Mouse (Mus musculus): ENCODE results near the gene Cdc34.

The Cdc34 gene

DNA sequence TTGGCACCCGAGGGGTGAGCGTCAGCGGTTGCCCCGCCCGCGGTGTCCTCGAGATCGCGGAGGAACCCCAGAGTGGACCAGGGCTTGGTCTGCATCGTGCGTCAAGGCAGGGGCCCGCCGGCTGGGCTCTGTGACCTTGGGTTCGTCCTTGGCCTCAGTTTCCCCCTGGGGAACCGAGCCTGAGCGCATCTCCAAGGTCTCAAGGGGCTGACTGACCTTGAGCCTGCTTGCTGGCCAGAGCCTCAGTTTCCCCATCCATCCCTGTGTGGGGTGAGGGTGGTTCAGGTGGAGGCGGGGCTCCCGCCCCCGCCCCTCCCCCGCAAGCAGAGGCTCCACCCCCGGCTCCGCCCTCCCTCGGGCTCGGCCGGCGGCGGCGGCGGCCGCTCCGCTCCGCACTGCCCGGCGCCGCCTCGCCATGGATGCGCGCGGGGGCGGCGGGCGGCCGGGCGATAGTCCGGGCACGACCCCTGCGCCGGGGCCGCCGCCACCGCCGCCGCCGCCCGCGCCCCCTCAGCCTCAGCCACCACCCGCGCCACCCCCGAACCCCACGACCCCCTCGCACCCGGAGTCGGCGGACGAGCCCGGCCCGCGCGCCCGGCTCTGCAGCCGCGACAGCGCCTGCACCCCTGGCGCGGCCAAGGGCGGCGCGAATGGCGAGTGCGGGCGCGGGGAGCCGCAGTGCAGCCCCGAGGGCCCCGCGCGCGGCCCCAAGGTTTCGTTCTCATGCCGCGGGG lies 34.4 kb downstream of the Cdc34 start, which contains the start of gene Hcn2:
Gene Hcn2 (plus strand): TSS at position 381 of the 734 bp plus-strand sequence.
- in situ Hi-C loops (cut with MboI): no loop called here

GRCm38 (mm10) chr10:79716988-79717355 lies 35.0 kb downstream of the Cdc34 start:
- in situ Hi-C loops (cut with MboI): no loop called here

DNA sequence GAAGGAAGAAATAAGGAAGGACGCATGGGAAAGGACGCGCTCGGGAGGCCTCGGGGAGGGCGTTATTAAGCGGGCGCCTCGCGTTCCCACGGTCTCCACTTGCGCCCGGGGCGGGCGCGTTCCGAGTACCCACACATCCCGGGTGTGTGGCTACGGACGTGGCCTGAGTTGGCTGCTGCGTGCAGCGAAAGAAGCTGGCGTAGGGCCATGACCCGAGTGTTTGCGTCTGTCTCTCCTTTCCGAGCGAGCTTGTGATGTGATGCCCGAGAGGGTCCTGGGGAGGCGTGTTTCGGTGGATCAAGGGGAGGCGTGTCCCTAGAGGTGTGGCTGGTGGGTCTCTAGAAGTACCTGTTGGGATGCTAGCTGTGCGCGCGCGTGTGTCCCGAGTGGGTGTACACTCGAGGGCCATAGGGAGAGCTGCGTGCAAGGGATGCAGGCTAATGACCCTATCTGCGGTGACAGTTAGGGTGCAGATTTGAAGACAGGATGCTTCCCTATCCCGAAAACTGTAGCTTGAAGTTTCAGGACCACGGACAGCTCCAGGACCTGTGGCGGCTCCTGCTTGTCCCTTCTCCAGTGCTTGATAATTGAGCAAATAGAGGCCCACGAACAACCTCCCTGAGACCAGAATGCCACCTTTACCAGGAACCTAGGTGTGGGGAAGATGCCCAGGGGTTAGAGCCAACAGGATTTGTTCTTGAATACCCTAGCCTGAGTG lies 35.8 kb downstream of the Cdc34 start:
- in situ Hi-C loops (cut with MboI): no loop called here

DNA sequence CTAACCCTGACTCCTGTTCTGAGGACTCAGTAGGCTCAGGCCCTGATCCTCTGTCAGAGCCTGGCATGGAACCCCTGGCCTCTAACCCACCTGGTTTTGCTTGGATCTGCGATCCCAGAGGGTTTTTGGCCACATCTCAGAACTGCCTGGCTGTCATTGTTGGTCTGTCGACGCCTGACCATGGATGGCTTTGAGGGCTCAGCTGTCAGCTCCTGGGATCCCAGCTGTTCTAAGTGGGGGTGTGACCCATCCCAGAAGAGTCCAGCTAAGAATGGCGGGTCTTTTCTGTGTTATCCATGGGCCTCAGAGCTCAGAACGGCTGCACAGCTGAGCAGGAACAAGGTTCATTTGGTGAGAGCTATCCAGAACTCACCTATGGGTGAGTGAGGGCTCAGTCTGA lies 39.1 kb downstream of the Cdc34 start:
- in situ Hi-C loops (cut with MboI): no loop called here

GRCm38 (mm10) chr10:79723047-79723446 lies 41.1 kb downstream of the Cdc34 start:
- in situ Hi-C loops (cut with MboI): no loop called here

- in situ Hi-C loops (cut with MboI): no loop called here
Observed at GRCm38 (mm10) chr10:79723692-79724091, 41.7 kb downstream of the Cdc34 start.

GRCm38 (mm10) chr10:79726090-79726489 lies 44.1 kb downstream of the Cdc34 start:
- in situ Hi-C loops (cut with MboI): no loop called here

GRCm38 (mm10) chr10:79728323-79729249 lies 46.6 kb downstream of the Cdc34 start:
- in situ Hi-C loops (cut with MboI): no loop called here

- in situ Hi-C loops (cut with MboI): no loop called here
Observed at GRCm38 (mm10) chr10:79729357-79729965, 47.5 kb downstream of the Cdc34 start.

DNA sequence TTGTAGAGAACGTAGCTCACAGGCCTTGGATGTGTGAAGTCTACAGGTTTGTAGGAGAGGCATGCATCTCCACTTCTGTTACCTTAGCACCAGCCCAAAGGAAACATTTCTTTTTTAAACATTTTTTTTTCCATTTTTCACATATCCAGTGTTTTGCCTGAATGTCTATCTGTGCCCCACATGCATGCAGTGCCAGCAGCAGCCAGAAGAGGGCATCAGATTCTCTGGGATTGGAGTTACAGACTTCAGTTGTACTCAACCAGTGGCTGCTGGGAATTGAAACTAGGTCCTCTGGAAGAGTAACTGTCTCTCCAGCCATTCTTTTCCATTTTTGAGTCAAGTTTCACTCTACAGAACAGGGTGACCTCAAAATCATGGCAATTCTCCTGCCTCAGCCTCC lies 50.5 kb downstream of the Cdc34 start:
- in situ Hi-C loops (cut with MboI): no loop called here

- in situ Hi-C loops (cut with MboI): no loop called here
Observed at GRCm38 (mm10) chr10:79733847-79734246, 51.9 kb downstream of the Cdc34 start.

DNA sequence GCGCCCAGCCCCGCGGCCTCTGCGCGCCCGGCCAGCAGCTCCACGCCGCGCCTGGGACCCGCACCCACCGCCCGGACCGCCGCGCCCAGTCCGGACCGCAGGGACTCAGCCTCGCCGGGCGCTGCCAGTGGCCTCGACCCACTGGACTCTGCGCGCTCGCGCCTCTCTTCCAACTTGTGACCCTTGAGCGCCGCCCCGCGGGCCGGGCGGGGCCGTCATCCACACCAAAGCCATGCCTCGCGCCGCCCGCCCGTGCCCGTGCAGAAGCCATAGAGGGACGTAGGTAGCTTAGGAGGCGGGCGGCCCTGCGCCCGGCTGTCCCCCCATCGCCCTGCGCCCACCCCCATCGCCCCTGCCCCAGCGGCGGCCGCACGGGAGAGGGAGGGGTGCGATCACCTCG lies 53.4 kb downstream of the Cdc34 start:
- in situ Hi-C loops (cut with MboI): no loop called here

- in situ Hi-C loops (cut with MboI): no loop called here
Observed at GRCm38 (mm10) chr10:79736706-79737105, 54.7 kb downstream of the Cdc34 start.

Measured in mature B cell (primary cell).